Mouse (Mus musculus) forebrain, embryonic 11.5 days (tissue): Measurements from ENCODE around the gene Mllt3. TPM values are rescaled to one million over a fixed set of nuclear protein-coding genes. Genes with fewer than 3 reads are reported as not detected.
"Not testable (repeated sequence)": the region's sequence is repeated elsewhere in the genome, so short reads cannot be mapped to it uniquely, and the experiment has no call there.

Experiments used
- ATAC-seq: fragments of 200-750 bp; cut with Nextera tagmentation; replicated peaks from 2 replicates; pipeline ENCODE4 v1.8.0; 2017; ENCODE audit warnings: moderate TSS enrichment; ENCODE audit not compliant: low FRiP score
- DNase-seq: peaks from one replicate; pipeline ENCODE4 v3.0.0-alpha.2; 2017; ENCODE audit warnings: low spot score
- H3K27ac ChIP-seq: fragments of 300-500 bp; sonication (generic); 2 replicates; pipeline ENCODE4 v1.5.1; 2014; ENCODE audit warnings: low read depth, low read length
- H3K27me3 ChIP-seq: fragments of 300-500 bp; sonication (generic); 2 replicates; pipeline ENCODE4 v1.6.1; 2014; ENCODE audit warnings: mild to moderate bottlenecking, low read length, mixed read lengths; ENCODE audit not compliant: control insufficient read depth, insufficient read depth
- H3K36me3 ChIP-seq: fragments of 300-500 bp; sonication (generic); 2 replicates; pipeline ENCODE4 v1.6.1; 2014; ENCODE audit warnings: mild to moderate bottlenecking, low read length, moderate library complexity, mixed read lengths; ENCODE audit not compliant: control insufficient read depth, insufficient read depth
- H3K4me1 ChIP-seq: fragments of 300-500 bp; sonication (generic); replicated peaks from 2 replicates; pipeline ENCODE4 v1.6.1; 2014; ENCODE audit warnings: low read length, mixed read lengths; ENCODE audit not compliant: control insufficient read depth, insufficient read depth
- H3K4me2 ChIP-seq: fragments of 300-500 bp; sonication (generic); 2 replicates; pipeline ENCODE4 v1.6.1; 2014; ENCODE audit warnings: low read depth, mild to moderate bottlenecking, low read length, moderate library complexity, mixed read lengths; ENCODE audit not compliant: severe bottlenecking
- H3K4me3 ChIP-seq: fragments of 300-500 bp; sonication (generic); 2 replicates; pipeline ENCODE4 v1.5.1; 2014; ENCODE audit warnings: low read depth, low read length
- H3K9ac ChIP-seq: fragments of 300-500 bp; sonication (generic); 2 replicates; pipeline ENCODE4 v1.6.1; 2014; ENCODE audit warnings: low read length
- H3K9me3 ChIP-seq: fragments of 300-500 bp; sonication (generic); 2 replicates; pipeline ENCODE4 v1.6.1; 2016; ENCODE audit warnings: low read length, mixed read lengths; ENCODE audit not compliant: control insufficient read depth
- WGBS: fragments of 180-500 bp; shearing (Covaris S2); extraction: QIAGEN DNeasy Blood & Tissue Kit; methylation state at CpG from one replicate; pipeline ENCODE4 v1.1.7; 2014; 5-methylcytosine and 5-hydroxymethylcytosine counted together
- polyA plus RNA-seq: library from polyadenylated mRNA; unstranded; fragments of >200 nt; fragmentation: Nextera tagmentation; extraction: Ambion mirVana; gene quantifications from 2 replicates; pipeline ENCODE4 v1.2.1, GENCODE M21; 2014

The Mllt3 gene
- polyA plus RNA-seq, 1 experiment from 2014 or later: 70.8 TPM

GRCm38 (mm10) chr4:87965836-87966235 is 67.3 kb downstream of the Mllt3 start:
- Histone ChIP-seq H3K27me3 (no peaks in the 10 kb centered on the region), H3K36me3 (no peaks in the 10 kb centered on the region), H3K9me3 (no peaks in the 10 kb centered on the region), H3K9ac (no peak overlapping the region), H3K4me1 (no peaks in the 10 kb centered on the region), H3K27ac (no peak overlapping the region), H3K4me3 (no peak overlapping the region), H3K4me2 (no peak overlapping the region)
- WGBS: 93% methylated on average over 7 of the region's 7 CpGs
- no peak for ATAC-seq
- no peak for DNase-seq

GRCm38 (mm10) chr4:87964890-87965289 is 68.3 kb downstream of the Mllt3 start:
- not testable (repeated sequence) for H3K4me2 ChIP-seq, H3K4me1 ChIP-seq, H3K4me3 ChIP-seq, ATAC-seq, DNase-seq, H3K9me3 ChIP-seq, H3K9ac ChIP-seq, H3K36me3 ChIP-seq, H3K27me3 ChIP-seq, H3K27ac ChIP-seq
- WGBS: 89% methylated on average over 1 of the region's 2 CpGs

- no peak overlapping the region for H3K4me3 ChIP-seq
- WGBS: 95% methylated on average over 3 of the region's 3 CpGs
- no peak for DNase-seq
- H3K36me3 ChIP-seq: no peaks in the 10 kb centered on the region
- no peaks in the 10 kb centered on the region for H3K9me3 ChIP-seq
- H3K4me2 ChIP-seq: no peak overlapping the region
- no peak overlapping the region for H3K27ac ChIP-seq
- H3K27me3 ChIP-seq: no peaks in the 10 kb centered on the region
- H3K9ac ChIP-seq: no peak overlapping the region
- H3K4me1 ChIP-seq: no peaks in the 10 kb centered on the region
- ATAC-seq: no peak
These were observed 69.4 kb downstream of the Mllt3 start for GRCm38 (mm10) chr4:87963773-87964076.

- H3K4me2 ChIP-seq: no peak overlapping the region
- 93% methylated on average over 13 of the region's 13 CpGs for WGBS
- no peak for DNase-seq
- H3K9ac ChIP-seq: no peak overlapping the region
- no peaks in the 10 kb centered on the region for H3K9me3 ChIP-seq
- H3K27me3 ChIP-seq: no peaks in the 10 kb centered on the region
- no peaks in the 10 kb centered on the region for H3K36me3 ChIP-seq
- no peaks in the 10 kb centered on the region for H3K4me1 ChIP-seq
- H3K4me3 ChIP-seq: no peak overlapping the region
- no peak overlapping the region for H3K27ac ChIP-seq
- ATAC-seq: no peak
These were observed 70.0 kb downstream of the Mllt3 start for GRCm38 (mm10) chr4:87963055-87963772.

- H3K27me3 ChIP-seq: no peaks in the 10 kb centered on the region
- H3K36me3 ChIP-seq: no peaks in the 10 kb centered on the region
- no peak overlapping the region for H3K27ac ChIP-seq
- ATAC-seq (no peak), DNase-seq (no peak)
- no peak overlapping the region for H3K9ac ChIP-seq
- H3K4me2 ChIP-seq: no peak overlapping the region
- WGBS: 79% methylated on average over 6 of the region's 6 CpGs
- no peaks in the 10 kb centered on the region for H3K9me3 ChIP-seq
- no peak overlapping the region for H3K4me3 ChIP-seq
- no peaks in the 10 kb centered on the region for H3K4me1 ChIP-seq
These were observed 71.3 kb downstream of the Mllt3 start for GRCm38 (mm10) chr4:87961872-87962271.

- Histone ChIP-seq H3K4me3 (no peak overlapping the region), H3K36me3 (no peaks in the 10 kb centered on the region), H3K27me3 (no peaks in the 10 kb centered on the region), H3K4me2 (no peak overlapping the region), H3K27ac (no peak overlapping the region), H3K9ac (no peak overlapping the region), H3K9me3 (no peaks in the 10 kb centered on the region), H3K4me1 (no peaks in the 10 kb centered on the region)
- no peak for DNase-seq
- no peak for ATAC-seq
- WGBS: 74% methylated on average over 3 of the region's 3 CpGs
These were observed 75.3 kb downstream of the Mllt3 start for GRCm38 (mm10) chr4:87957852-87958251.

GRCm38 (mm10) chr4:87957198-87957597 is 76.0 kb downstream of the Mllt3 start:
- no peak overlapping the region for H3K4me3 ChIP-seq
- 88% methylated on average over 3 of the region's 3 CpGs for WGBS
- no peaks in the 10 kb centered on the region for H3K4me1 ChIP-seq
- no peaks in the 10 kb centered on the region for H3K27me3 ChIP-seq
- H3K27ac ChIP-seq: no peak overlapping the region
- ATAC-seq (no peak), DNase-seq (no peak)
- no peaks in the 10 kb centered on the region for H3K9me3 ChIP-seq
- no peak overlapping the region for H3K9ac ChIP-seq
- H3K4me2 ChIP-seq: no peak overlapping the region
- no peaks in the 10 kb centered on the region for H3K36me3 ChIP-seq

GRCm38 (mm10) chr4:87955132-87955531 is 78.0 kb downstream of the Mllt3 start:
- Histone ChIP-seq H3K27me3 (no peaks in the 10 kb centered on the region), H3K4me3 (no peak overlapping the region), H3K4me1 (no peaks in the 10 kb centered on the region), H3K4me2 (no peak overlapping the region), H3K9me3 (no peaks in the 10 kb centered on the region), H3K27ac (no peak overlapping the region), H3K36me3 (no peaks in the 10 kb centered on the region), H3K9ac (no peak overlapping the region)
- DNase-seq: no peak
- ATAC-seq: no peak
- 87% methylated on average over 2 of the region's 2 CpGs for WGBS

GRCm38 (mm10) chr4:87954421-87955083 is 78.6 kb downstream of the Mllt3 start:
- Histone ChIP-seq H3K9ac (no peak overlapping the region), H3K27me3 (no peaks in the 10 kb centered on the region), H3K27ac (no peak overlapping the region), H3K36me3 (no peaks in the 10 kb centered on the region), H3K4me2 (no peak overlapping the region), H3K4me3 (no peak overlapping the region), H3K4me1 (no peaks in the 10 kb centered on the region), H3K9me3 (no peaks in the 10 kb centered on the region)
- no peak for DNase-seq
- 85% methylated on average over 7 of the region's 7 CpGs for WGBS
- no peak for ATAC-seq
